Mouse (Mus musculus) ovary, adult 2 months (tissue): Measurements from ENCODE around the gene Pate1. TPM values are rescaled to one million over a fixed set of nuclear protein-coding genes. Genes with fewer than 3 reads are reported as not detected.

ENCODE experiments used
- polyA plus RNA-seq: library from polyadenylated mRNA; depleted of rRNA; stranded (reverse); fragments of >200 nt; gene quantifications from 2 replicates; pipeline ENCODE4 v1.2.3, GENCODE M21; 2012; rRNA removed

Gene Pate1
- not detected in 2 replicates for polyA plus RNA-seq

DNA sequence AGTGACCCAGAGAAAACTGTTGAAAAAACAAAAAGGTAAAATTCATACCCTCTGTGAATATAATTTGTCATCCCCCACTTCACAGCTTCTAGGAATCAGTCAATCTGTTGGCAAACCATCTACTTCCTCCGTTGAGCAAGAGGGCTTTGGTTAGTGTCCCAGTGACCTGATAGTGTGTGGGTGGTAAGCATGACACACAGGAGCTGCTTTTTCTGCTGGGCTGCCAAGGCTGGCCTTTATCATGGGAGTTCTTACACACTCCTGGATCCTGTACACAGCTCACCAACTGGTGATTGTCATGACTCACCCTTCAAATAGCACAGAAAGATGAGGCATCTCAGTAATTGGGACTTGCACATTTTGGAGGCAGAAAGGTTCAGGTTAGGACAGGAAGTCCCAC is at the start of gene Pate1:
Gene Pate1 (minus strand): TSS at position 378 of the 400 bp plus-strand sequence.

DNA sequence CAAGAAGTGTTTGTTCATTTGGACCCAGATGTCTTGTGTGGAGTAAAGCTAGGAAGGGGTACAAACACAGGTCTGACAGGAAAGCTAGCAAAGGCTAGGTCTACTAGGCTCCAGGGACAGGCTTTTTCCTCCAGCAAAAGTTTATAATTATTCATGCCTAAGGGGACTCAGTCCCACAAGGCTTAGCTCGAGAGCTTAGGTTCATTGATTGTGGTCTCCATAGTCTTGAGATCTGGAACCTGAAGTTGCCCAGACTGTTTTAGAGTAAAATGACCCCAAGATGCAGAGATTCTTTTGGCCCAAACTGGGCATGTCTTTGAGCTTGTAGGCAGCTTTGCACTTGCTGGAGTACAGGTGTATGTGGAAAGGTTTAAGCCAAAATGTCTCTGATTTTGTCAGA is 39.1 kb downstream of the Pate1 start, which contains the start of gene Pate3:
Gene Pate3 (minus strand): TSS at position 101 of the 400 bp plus-strand sequence.

Other genes starting within 250 kb of the Pate1 start
- gene Gm1113, start 169.1 kb downstream of the Pate1 start, polyA plus RNA-seq: not detected in 2 replicates
- 0.08 and 0.18 TPM in 2 replicates for gene Ddx25, start 128.9 kb downstream of the Pate1 start, polyA plus RNA-seq
- 1.1 and 1.2 TPM in 2 replicates for gene Pus3, start 128.8 kb downstream of the Pate1 start, polyA plus RNA-seq
- 0.08 TPM in 1 of 2 replicates, not detected in the other for gene Pate2, start 117.1 kb downstream of the Pate1 start, polyA plus RNA-seq
- 1.2 and 1.6 TPM in 2 replicates for gene Hyls1, start 117.0 kb downstream of the Pate1 start, polyA plus RNA-seq
- not detected in 2 replicates for gene Pate4, start 75.4 kb downstream of the Pate1 start, polyA plus RNA-seq
- gene Pate3, start 39.2 kb downstream of the Pate1 start, polyA plus RNA-seq: not detected in 2 replicates
- gene Gm17677, start 53.7 kb upstream of the Pate1 start, polyA plus RNA-seq: not detected in 2 replicates
- not detected in 2 replicates for gene Gm17727, start 90.7 kb upstream of the Pate1 start, polyA plus RNA-seq
- gene Gm27235, start 102.7 kb upstream of the Pate1 start, polyA plus RNA-seq: not detected in 2 replicates
- gene D730048I06Rik, start 102.7 kb upstream of the Pate1 start, polyA plus RNA-seq: not detected in 2 replicates
- gene 9230110F15Rik, start 156.8 kb upstream of the Pate1 start, polyA plus RNA-seq: not detected in 2 replicates
- not detected in 2 replicates for gene 9230113P08Rik, start 221.0 kb upstream of the Pate1 start, polyA plus RNA-seq